Mouse (Mus musculus) regulatory T cell (primary cell): ENCODE measurements around the gene Peli3.

Source experiments
- in situ Hi-C: fragments of 300-600 bp; cut with MboI, MseI; formaldehyde crosslinking; loops from one replicate; pipeline ENCODE4 v1.15.1; 2025; ENCODE audit warnings: high pct_unique_total_duplicates

Gene Peli3

GRCm38 (mm10) chr19:4909376-4909775 is 33.6 kb downstream of the Peli3 start:
- in situ Hi-C loops: no loop called here

GRCm38 (mm10) chr19:4908107-4908506 is 34.8 kb downstream of the Peli3 start:
- in situ Hi-C loops: no loop called here

- in situ Hi-C loops: no loop called here
These were observed 36.7 kb downstream of the Peli3 start, which contains the start of gene Bbs1 for GRCm38 (mm10) chr19:4905979-4906794. TSS of gene Bbs1 (minus strand) at chr19:4906628.

DNA sequence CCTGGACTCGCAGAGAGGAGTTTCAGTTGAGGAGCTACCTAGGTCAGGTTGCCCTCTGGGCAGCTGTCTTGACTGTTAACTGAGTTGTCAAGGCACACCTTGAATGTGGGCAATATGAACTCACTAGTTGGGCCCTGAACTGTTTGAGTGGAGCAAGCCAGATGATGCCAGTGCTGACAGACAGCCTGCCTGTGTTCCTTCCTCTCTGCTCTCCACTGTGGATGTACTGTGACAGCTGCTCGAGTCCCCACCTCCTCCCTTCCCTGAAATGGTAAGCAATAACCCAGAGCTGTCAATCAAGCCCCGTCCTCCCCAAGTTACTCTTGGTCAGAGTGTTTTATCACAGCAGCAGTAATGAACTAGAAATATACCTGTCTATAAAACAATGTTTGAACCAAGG is 43.0 kb downstream of the Peli3 start:
- in situ Hi-C loops: no loop called here

- in situ Hi-C loops: no loop called here
These were observed 44.0 kb downstream of the Peli3 start for GRCm38 (mm10) chr19:4898972-4899371.

DNA sequence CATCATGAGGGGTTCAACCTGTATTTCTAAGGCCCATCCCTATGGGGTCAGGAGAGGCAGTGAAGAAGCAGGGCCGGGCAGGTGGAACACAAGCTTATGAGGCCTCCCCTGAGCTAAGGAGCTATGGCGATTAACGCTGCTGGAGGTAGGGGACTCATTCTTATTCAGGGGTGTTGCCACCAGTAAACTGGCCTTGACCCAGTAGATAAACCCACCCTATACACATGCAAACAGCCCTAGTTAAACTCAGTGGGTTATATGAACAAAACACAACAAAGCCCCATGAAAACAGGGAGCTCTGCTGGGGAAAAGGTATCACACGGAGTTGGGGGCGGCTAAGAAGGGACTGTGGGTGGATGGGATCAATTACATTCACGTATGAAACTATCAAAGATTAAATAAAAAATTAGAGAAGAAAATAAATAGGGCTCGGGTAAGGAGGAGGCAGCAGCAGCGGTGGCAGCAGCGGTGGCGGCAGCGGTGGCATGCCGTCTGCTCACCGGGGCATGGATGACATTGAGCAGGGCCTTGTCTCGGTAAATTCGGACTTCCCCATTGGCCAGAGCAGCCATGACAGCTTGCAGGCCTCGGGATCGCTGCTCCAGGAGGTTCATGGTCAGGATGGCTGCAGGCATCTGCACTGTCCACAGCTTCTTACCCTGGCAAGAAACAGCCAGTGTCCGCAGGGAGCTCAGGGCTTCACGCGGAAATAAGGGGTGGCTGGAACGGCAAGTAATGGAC is 46.0 kb downstream of the Peli3 start:
- in situ Hi-C loops: no loop called here

DNA sequence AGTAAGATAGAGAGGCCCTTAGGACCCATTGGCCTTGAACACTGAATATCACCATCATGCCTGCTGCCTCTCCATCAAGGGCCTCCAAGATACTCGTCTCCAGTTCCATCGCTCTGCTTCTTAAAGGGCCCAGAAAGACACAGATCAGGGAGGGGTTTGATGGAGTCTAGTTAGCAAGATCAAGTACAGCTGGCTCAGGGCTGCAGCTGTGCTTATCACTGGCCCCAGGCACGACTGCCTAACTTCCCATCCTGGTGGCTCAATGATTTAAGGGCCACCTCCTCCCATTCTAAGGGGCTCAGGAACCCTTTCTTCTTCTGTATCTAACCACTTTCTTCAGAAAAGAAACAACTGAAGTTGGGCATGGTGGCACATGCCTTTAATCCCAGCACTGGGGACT is 51.1 kb downstream of the Peli3 start:
- in situ Hi-C loops: loop anchor here (5.0 kb wide), 1 partner anchor 69 kb away; no protein-coding TSS in a partner anchor

DNA sequence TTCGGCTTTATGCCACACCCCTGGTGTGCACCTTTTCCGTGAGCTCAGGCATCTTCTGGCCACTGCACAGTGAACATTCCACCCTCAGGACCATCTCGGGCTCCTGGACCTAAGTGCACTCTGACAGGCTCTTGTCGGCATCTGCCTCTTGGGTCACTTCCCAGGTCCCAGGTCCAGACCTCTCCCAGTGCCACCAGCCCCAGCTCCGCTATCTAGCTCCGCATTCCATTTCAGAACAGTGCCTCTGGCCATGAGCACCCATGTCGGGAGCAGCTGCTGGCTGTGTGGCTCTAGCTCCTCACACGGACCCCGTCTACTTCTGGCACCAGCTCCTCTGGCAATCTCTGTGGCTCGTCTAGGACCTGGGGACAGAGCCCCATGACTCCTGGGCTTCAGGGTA is 53.1 kb downstream of the Peli3 start:
- in situ Hi-C loops: loop anchor here (5.0 kb wide), 1 partner anchor 67 kb away; no protein-coding TSS in a partner anchor

DNA sequence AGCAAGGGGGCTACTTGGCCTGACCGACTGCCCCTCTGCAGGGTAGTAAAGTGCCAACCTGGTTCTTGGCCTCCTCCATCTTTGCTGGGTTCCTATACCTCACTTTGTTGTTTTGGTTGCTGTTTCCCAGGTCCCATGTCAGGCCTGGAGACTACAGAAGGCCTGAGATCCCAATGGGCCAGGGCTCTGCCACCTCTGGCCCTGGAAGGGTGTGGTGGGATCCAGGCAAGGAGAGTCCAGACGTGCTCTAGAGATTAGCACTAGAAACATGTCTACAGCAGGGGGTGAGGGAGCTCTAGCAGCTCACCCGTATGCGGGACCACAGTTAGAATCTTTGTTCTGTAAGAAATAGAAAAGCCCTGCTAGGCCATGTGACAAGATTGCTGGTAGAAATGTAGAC is 59.0 kb downstream of the Peli3 start:
- in situ Hi-C loops: no loop called here
